Mouse (Mus musculus) adrenal gland, postnatal 4 days (tissue): ENCODE data around the gene Nelfb. TPM values are rescaled to one million over a fixed set of nuclear protein-coding genes. Genes with fewer than 3 reads are reported as not detected.

Experiments used
- total RNA-seq, 2 experiments: library from RNA; stranded (reverse); gene quantifications; 2 replicates each; pipeline ENCODE4 v1.2.3; 2021

The Nelfb gene
- total RNA-seq, 2 experiments from 2014 or later = 64.8 to 65.8 TPM

Other genes starting within 250 kb of the Nelfb start
- 10 to 100 TPM; 20.3 to 21.3 TPM for gene Dph7, start 249.1 kb downstream of the Nelfb start, total RNA-seq
- 10 to 100 TPM; 82.1 to 96.4 TPM for gene Mrpl41, start 236.4 kb downstream of the Nelfb start, total RNA-seq
- 10 to 100 TPM; 50.8 to 54.4 TPM for gene Pnpla7, start 235.5 kb downstream of the Nelfb start, total RNA-seq
- gene Nsmf, start 157.1 kb downstream of the Nelfb start, total RNA-seq = 10 to 100 TPM; 78.9 to 80.1 TPM
- gene Entpd8, start 131.2 kb downstream of the Nelfb start, total RNA-seq = 1 to 10 TPM; 2.0 to 5.4 TPM
- under 1 TPM in 1 of 2 experiments, not detected in 1; 0.59 TPM for gene Noxa1, start 116.3 kb downstream of the Nelfb start, total RNA-seq
- gene Nrarp, start 30.7 kb downstream of the Nelfb start, total RNA-seq = 10 to 100 TPM; 10.2 to 18.4 TPM
- 10 to 100 TPM; 23.1 to 24.3 TPM for gene Tor4a, start 14.6 kb downstream of the Nelfb start, total RNA-seq
- not detected for gene Stpg3, start 3.1 kb upstream of the Nelfb start, total RNA-seq
- gene Fam166a, start 7.3 kb upstream of the Nelfb start, total RNA-seq = under 1 TPM; 0.45 to 0.68 TPM
- gene Tubb4b, start 13.2 kb upstream of the Nelfb start, total RNA-seq = 100 to 1,000 TPM; 235 to 257 TPM
- under 1 TPM in 1 of 2 experiments, not detected in 1; 0.95 TPM for gene Slc34a3, start 22.9 kb upstream of the Nelfb start, total RNA-seq
- gene Rnf224, start 25.3 kb upstream of the Nelfb start, total RNA-seq = not detected
- 10 to 100 TPM; 14.3 to 18.7 TPM for gene Rnf208, start 30.8 kb upstream of the Nelfb start, total RNA-seq
- gene Cysrt1, start 31.0 kb upstream of the Nelfb start, total RNA-seq = not detected
- 1 to 10 TPM; 4.4 to 5.9 TPM for gene AL732309.1, start 35.4 kb upstream of the Nelfb start, total RNA-seq
- gene Tmem203, start 44.0 kb upstream of the Nelfb start, total RNA-seq = 10 to 100 TPM; 28.9 to 38.5 TPM
- 10 to 100 TPM; 15.5 to 18.7 TPM for gene Tprn, start 51.1 kb upstream of the Nelfb start, total RNA-seq
- gene Ssna1, start 60.9 kb upstream of the Nelfb start, total RNA-seq = 10 to 100 TPM; 56.0 to 56.8 TPM
- gene Anapc2, start 61.0 kb upstream of the Nelfb start, total RNA-seq = 100 to 1,000 TPM; 110 to 115 TPM
- gene Tmem210, start 76.7 kb upstream of the Nelfb start, total RNA-seq = not detected
- gene Lrrc26, start 78.4 kb upstream of the Nelfb start, total RNA-seq = not detected
- gene Grin1, start 107.7 kb upstream of the Nelfb start, total RNA-seq = 10 to 100 TPM; 15.0 to 15.2 TPM
- gene Man1b1, start 120.8 kb upstream of the Nelfb start, total RNA-seq = 10 to 100 TPM; 57.5 to 62.5 TPM
- gene Dpp7, start 144.9 kb upstream of the Nelfb start, total RNA-seq = 10 to 100 TPM; 32.1 to 33.9 TPM
- gene Uap1l1, start 154.2 kb upstream of the Nelfb start, total RNA-seq = 10 to 100 TPM; 18.6 to 24.0 TPM
- 1 to 10 TPM; 9.3 to 9.4 TPM for gene Sapcd2, start 160.8 kb upstream of the Nelfb start, total RNA-seq
- 10 to 100 TPM in 1 of 2 experiments, 1 to 10 TPM in 1; 10.0 to 11.8 TPM for gene Entpd2, start 184.4 kb upstream of the Nelfb start, total RNA-seq
- gene Npdc1, start 187.9 kb upstream of the Nelfb start, total RNA-seq = 100 to 1,000 TPM; 102 to 112 TPM
- under 1 TPM in 1 of 2 experiments, not detected in 1; 0.82 TPM for gene Fut7, start 211.8 kb upstream of the Nelfb start, total RNA-seq
- 10 to 100 TPM; 30.4 to 34.3 TPM for gene Abca2, start 217.2 kb upstream of the Nelfb start, total RNA-seq
- gene Clic3, start 245.3 kb upstream of the Nelfb start, total RNA-seq = 1 to 10 TPM; 1.4 to 1.7 TPM
- 10 to 100 TPM; 41.0 to 48.5 TPM for gene Paxx, start 249.6 kb upstream of the Nelfb start, total RNA-seq